Mouse (Mus musculus) embryonic facial prominence, embryonic 11.5 days (tissue): ENCODE measurements at regions not wholly inside any gene's neighbourhood (a gene's known extent, or its start where the extent isn't known, plus 50 kb on each side); places are given as distances from the start of the nearest gene placed in this dataset.

Experiments used
- ATAC-seq: fragments of 200-750 bp; cut with Nextera tagmentation; replicated peaks from 2 replicates; pipeline ENCODE4 v1.8.0; 2017; ENCODE audit warnings: low read depth; ENCODE audit not compliant: insufficient number of reproducible peaks, low FRiP score, low TSS enrichment
- DNase-seq: peaks from one replicate; pipeline ENCODE4 v3.0.0-alpha.2; 2015; ENCODE audit warnings: low spot score
- H3K27ac ChIP-seq: fragments of 300-500 bp; sonication (generic); replicated peaks from 2 replicates; pipeline ENCODE4 v1.5.1; 2014; ENCODE audit warnings: mild to moderate bottlenecking, low read depth, low read length, control low read depth
- H3K27me3 ChIP-seq: fragments of 300-500 bp; sonication (generic); 2 replicates; pipeline ENCODE4 v1.6.1; 2014; ENCODE audit warnings: mild to moderate bottlenecking, low read length, moderate library complexity, mixed read lengths; ENCODE audit not compliant: control insufficient read depth, insufficient read depth
- H3K36me3 ChIP-seq: fragments of 300-500 bp; sonication (generic); replicated peaks from 2 replicates; pipeline ENCODE4 v1.6.1; 2014; ENCODE audit warnings: low read depth, mild to moderate bottlenecking, low read length, moderate library complexity, mixed read lengths; ENCODE audit not compliant: control insufficient read depth, insufficient read depth
- H3K4me1 ChIP-seq: fragments of 300-500 bp; sonication (generic); 2 replicates; pipeline ENCODE4 v1.6.1; 2014; ENCODE audit warnings: low read length, mixed read lengths; ENCODE audit not compliant: control insufficient read depth, insufficient read depth
- H3K4me2 ChIP-seq: fragments of 300-500 bp; sonication (generic); 2 replicates; pipeline ENCODE4 v1.6.1; 2014; ENCODE audit warnings: low read depth, mild to moderate bottlenecking, control low read depth, low read length, moderate library complexity
- H3K4me3 ChIP-seq: fragments of 300-500 bp; sonication (generic); 2 replicates; pipeline ENCODE4 v1.5.1; 2014; ENCODE audit warnings: low read depth, low read length, control low read depth
- H3K9ac ChIP-seq: fragments of 300-500 bp; sonication (generic); replicated peaks from 2 replicates; pipeline ENCODE4 v1.6.1; 2014; ENCODE audit warnings: mild to moderate bottlenecking, control low read depth, low read length
- H3K9me3 ChIP-seq: fragments of 300-500 bp; sonication (generic); replicated peaks from 2 replicates; pipeline ENCODE4 v1.6.1; 2016; ENCODE audit warnings: mild to moderate bottlenecking, low read length, inconsistent platforms, mixed read lengths; ENCODE audit not compliant: control insufficient read depth
- WGBS: fragments of 180-500 bp; shearing (Covaris S2); extraction: QIAGEN DNeasy Blood & Tissue Kit; methylation state at CpG from one replicate; pipeline ENCODE4 v1.1.7; 2014; 5-methylcytosine and 5-hydroxymethylcytosine counted together

GRCm38 (mm10) chr7:94967601-94968000 lies 1203.4 kb upstream of the Tenm4 start:
- DNase-seq (no peak), ATAC-seq (no peak)
- H3K9me3 ChIP-seq: no peaks in the 10 kb centered on the region
- H3K36me3 ChIP-seq: no peaks in the 10 kb centered on the region
- no peak overlapping the region for H3K4me2 ChIP-seq
- no peak overlapping the region for H3K9ac ChIP-seq
- H3K27ac ChIP-seq: no peak overlapping the region
- no peaks in the 10 kb centered on the region for H3K27me3 ChIP-seq
- no peak overlapping the region for H3K4me3 ChIP-seq
- no peaks in the 10 kb centered on the region for H3K4me1 ChIP-seq

GRCm38 (mm10) chr7:94975037-94975775 lies 1195.8 kb upstream of the Tenm4 start:
- DNase-seq (no peak), ATAC-seq (no peak; the same call in 1 of the 2 replicates)
- H3K27ac ChIP-seq: no peak overlapping the region
- 68% methylated on average over 2 of the region's 2 CpGs for WGBS
- no peak overlapping the region for H3K4me3 ChIP-seq
- H3K36me3 ChIP-seq: no peaks in the 10 kb centered on the region
- H3K27me3 ChIP-seq: no peaks in the 10 kb centered on the region
- no peaks in the 10 kb centered on the region for H3K4me1 ChIP-seq
- H3K9ac ChIP-seq: no peak overlapping the region
- H3K9me3 ChIP-seq: no peaks in the 10 kb centered on the region
- no peak overlapping the region for H3K4me2 ChIP-seq

- Histone ChIP-seq H3K4me2 (no peak overlapping the region), H3K27ac (no peak overlapping the region), H3K27me3 (no peaks in the 10 kb centered on the region), H3K9me3 (no peaks in the 10 kb centered on the region), H3K36me3 (no peaks in the 10 kb centered on the region), H3K9ac (no peak overlapping the region), H3K4me1 (no peaks in the 10 kb centered on the region), H3K4me3 (no peak overlapping the region)
- ATAC-seq (no peak), DNase-seq (no peak)
- 69% methylated on average over 6 of the region's 6 CpGs for WGBS
Measured at GRCm38 (mm10) chr7:94996258-94996657, 1174.8 kb upstream of the Tenm4 start.

- H3K9me3 ChIP-seq: no peaks in the 10 kb centered on the region
- no peak overlapping the region for H3K4me2 ChIP-seq
- 81% methylated on average over 3 of the region's 3 CpGs for WGBS
- H3K4me3 ChIP-seq: no peak overlapping the region
- ATAC-seq (no peak), DNase-seq (no peak)
- H3K27ac ChIP-seq: no peak overlapping the region
- no peak overlapping the region for H3K9ac ChIP-seq
- no peaks in the 10 kb centered on the region for H3K27me3 ChIP-seq
- no peaks in the 10 kb centered on the region for H3K36me3 ChIP-seq
- no peaks in the 10 kb centered on the region for H3K4me1 ChIP-seq
Measured at GRCm38 (mm10) chr7:95004161-95004560, 1166.9 kb upstream of the Tenm4 start.

GRCm38 (mm10) chr7:95005403-95005802 lies 1165.6 kb upstream of the Tenm4 start:
- H3K4me1 ChIP-seq: no peaks in the 10 kb centered on the region
- H3K9me3 ChIP-seq: no peaks in the 10 kb centered on the region
- 75% methylated on average over 3 of the region's 3 CpGs for WGBS
- no peak overlapping the region for H3K27ac ChIP-seq
- H3K4me3 ChIP-seq: no peak overlapping the region
- H3K27me3 ChIP-seq: no peaks in the 10 kb centered on the region
- H3K9ac ChIP-seq: no peak overlapping the region
- ATAC-seq: no peak
- DNase-seq: no peak
- H3K36me3 ChIP-seq: no peaks in the 10 kb centered on the region
- H3K4me2 ChIP-seq: no peak overlapping the region

GRCm38 (mm10) chr7:95008896-95009430 lies 1162.1 kb upstream of the Tenm4 start:
- Histone ChIP-seq H3K36me3 (no peaks in the 10 kb centered on the region), H3K9ac (no peak overlapping the region), H3K27ac (no peak overlapping the region), H3K27me3 (no peaks in the 10 kb centered on the region), H3K4me1 (no peaks in the 10 kb centered on the region), H3K4me2 (no peak overlapping the region), H3K4me3 (no peak overlapping the region), H3K9me3 (no peaks in the 10 kb centered on the region)
- DNase-seq: no peak
- 79% methylated on average over 6 of the region's 6 CpGs for WGBS
- no peak for ATAC-seq

- Histone ChIP-seq H3K36me3 (no peaks in the 10 kb centered on the region), H3K9me3 (no peaks in the 10 kb centered on the region), H3K4me3 (no peak overlapping the region), H3K4me1 (no peaks in the 10 kb centered on the region), H3K27me3 (no peaks in the 10 kb centered on the region), H3K9ac (no peak overlapping the region), H3K4me2 (no peak overlapping the region), H3K27ac (no peak overlapping the region)
- WGBS: 83% methylated on average over 1 of the region's 1 CpGs
- no peak for ATAC-seq
- DNase-seq: no peak
Measured at GRCm38 (mm10) chr7:95020285-95020684, 1150.8 kb upstream of the Tenm4 start.

GRCm38 (mm10) chr7:95027915-95028810 lies 1142.9 kb upstream of the Tenm4 start:
- no peak for ATAC-seq
- H3K27ac ChIP-seq: no peak overlapping the region

More at GRCm38 (mm10) chr7:95027915-95028810, 1142.9 kb upstream of the Tenm4 start:
- H3K9ac ChIP-seq: no peak overlapping the region
- no peak overlapping the region for H3K4me2 ChIP-seq
- no peak for DNase-seq
- no peaks in the 10 kb centered on the region for H3K4me1 ChIP-seq
- H3K4me3 ChIP-seq: no peak overlapping the region
- H3K36me3 ChIP-seq: no peaks in the 10 kb centered on the region
- no peaks in the 10 kb centered on the region for H3K9me3 ChIP-seq
- H3K27me3 ChIP-seq: no peaks in the 10 kb centered on the region
- WGBS: 69% methylated on average over 4 of the region's 4 CpGs
